Mouse (Mus musculus) erythroblast, embryonic 14.5 days (primary cell): ENCODE measurements around the gene Saysd1.

Source experiments
- GATA1 ChIP-seq: IDR thresholded peaks from 2 replicates; pipeline ENCODE4 v1.6.1; 2012; ENCODE audit warnings: low read length, inconsistent platforms, mixed read lengths
- TAL1 ChIP-seq: IDR thresholded peaks from 3 replicates; pipeline ENCODE4 v1.6.1; 2012; ENCODE audit warnings: low read length, inconsistent platforms, mixed read lengths

GRCm38 (mm10) chr14:20112218-20112617 lies 26.1 kb downstream of the Saysd1 start:
- TF ChIP-seq TAL1 (no peak), GATA1 (no peak)
